Mouse (Mus musculus): Measurements from ENCODE around the gene Osbpl8. TPM values are rescaled to one million over a fixed set of nuclear protein-coding genes. Genes with fewer than 3 reads are reported as not detected.
A peak's percentile ranks its signal among the peaks of the same experiment; 100 is the strongest.

The Osbpl8 gene
- polyA plus RNA-seq, 3 experiments from 2014 or later, result 13.7 to 16.3 (median 15.3) TPM

GRCm38 (mm10) chr10:111242677-111243076 is 78.1 kb downstream of the Osbpl8 start:
- ATAC-seq, result no peak

GRCm38 (mm10) chr10:111247609-111248008 is 83.1 kb downstream of the Osbpl8 start:
- ATAC-seq, result no peak

GRCm38 (mm10) chr10:111248177-111248576 is 83.6 kb downstream of the Osbpl8 start:
- ATAC-seq, result no peak

GRCm38 (mm10) chr10:111250192-111250591 is 85.6 kb downstream of the Osbpl8 start:
- ATAC-seq, result no peak

- no peak for ATAC-seq
Observed at GRCm38 (mm10) chr10:111251666-111252065, 87.1 kb downstream of the Osbpl8 start.

- ATAC-seq, result no peak
Observed at GRCm38 (mm10) chr10:111255228-111255627, 90.7 kb downstream of the Osbpl8 start.

GRCm38 (mm10) chr10:111256156-111256555 is 91.6 kb downstream of the Osbpl8 start:
- no peak for ATAC-seq

GRCm38 (mm10) chr10:111257358-111257757 is 92.8 kb downstream of the Osbpl8 start:
- no peak for ATAC-seq

- no peak for ATAC-seq
Observed at GRCm38 (mm10) chr10:111258256-111258655, 93.7 kb downstream of the Osbpl8 start.

GRCm38 (mm10) chr10:111271687-111272086 is 107.1 kb downstream of the Osbpl8 start:
- ATAC-seq, result no peak

GRCm38 (mm10) chr10:111272905-111273304 is 108.4 kb downstream of the Osbpl8 start:
- no peak for ATAC-seq

- no peak for ATAC-seq
Observed at GRCm38 (mm10) chr10:111273463-111274088, 109.0 kb downstream of the Osbpl8 start.

- ATAC-seq, result no peak
Observed at GRCm38 (mm10) chr10:111275822-111276221, 111.3 kb downstream of the Osbpl8 start.

- ATAC-seq, result no peak
Observed at GRCm38 (mm10) chr10:111297631-111298030, 133.1 kb downstream of the Osbpl8 start.

GRCm38 (mm10) chr10:111298140-111299098 is 133.9 kb downstream of the Osbpl8 start, which contains the start of gene Bbs10:
TSS of gene Bbs10 (plus strand) at chr10:111298679.
- ATAC-seq, result peak; percentile 98

- ATAC-seq, result no peak
Observed at GRCm38 (mm10) chr10:111299591-111299990, 135.0 kb downstream of the Osbpl8 start.

GRCm38 (mm10) chr10:111301041-111301440 is 136.5 kb downstream of the Osbpl8 start:
- ATAC-seq, result no peak

- ATAC-seq, result no peak
Observed at GRCm38 (mm10) chr10:111302486-111302885, 137.9 kb downstream of the Osbpl8 start.

- no peak for ATAC-seq
Observed at GRCm38 (mm10) chr10:111308850-111309501, 144.4 kb downstream of the Osbpl8 start.

- ATAC-seq, result no peak
Observed at GRCm38 (mm10) chr10:111313282-111313681, 148.7 kb downstream of the Osbpl8 start.

- ATAC-seq, result no peak
Observed at GRCm38 (mm10) chr10:111314636-111315395, 150.3 kb downstream of the Osbpl8 start.

- no peak for ATAC-seq
Observed at GRCm38 (mm10) chr10:111315940-111316339, 151.4 kb downstream of the Osbpl8 start.

Data from inflammation-experienced regulatory T-cells, adult 6 months (primary cell).